Mouse (Mus musculus): ENCODE data around the gene Mycbpap. TPM values are rescaled to one million over a fixed set of nuclear protein-coding genes. Genes with fewer than 3 reads are reported as not detected.

Mycbpap gene
- total and polyA plus RNA-seq, 3 experiments = 0.08 to 3.1 (median 1.1) TPM

DNA sequence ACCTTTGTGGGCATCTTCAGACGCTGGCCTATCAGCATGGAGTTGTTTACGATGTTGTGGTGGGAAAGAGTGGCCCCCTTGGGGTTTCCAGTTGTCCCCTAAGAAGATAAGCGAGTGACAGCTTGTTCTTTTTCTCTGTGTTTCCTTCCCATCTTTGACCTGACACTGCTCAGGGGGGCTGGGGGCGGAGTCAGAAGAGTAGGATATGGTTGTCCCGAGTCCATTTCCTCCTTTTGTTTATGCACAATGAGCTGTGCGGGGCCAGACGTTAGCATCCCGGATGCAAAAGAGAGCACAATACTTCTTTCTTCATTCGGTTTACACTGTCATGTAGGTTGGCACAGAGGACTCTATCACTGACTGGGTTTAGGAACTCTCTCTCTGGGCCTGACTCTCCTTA, 49.1 kb upstream of the Mycbpap start:
- Histone ChIP-seq H3K4me1 (ENCODE audit: control insufficient read depth in 1 of 2, insufficient read depth in 2 of 2) (peaks cover 0 to 27% of the 10 kb centered on the region in 2 experiments; a peak in 2 of 4 replicates), H3K27ac (ENCODE audit: insufficient read depth, low read depth) (no peak overlapping the region), H3K79me2 (replicated peaks; ENCODE audit: control insufficient read depth, extremely low read depth, insufficient read depth, poor library complexity, severe bottlenecking) (no peaks in the 10 kb centered on the region), H3K36me3 (replicated peaks in 1 of 2; ENCODE audit: control insufficient read depth in 1 of 2, insufficient read depth in 1 of 2, low read length in 1 of 2) (peaks cover 18 to 75% of the 10 kb centered on the region in 2 experiments), H3K27me3 (replicated peaks) (no peaks in the 10 kb centered on the region), H3K4me3 (replicated peaks in 1 of 3; ENCODE audit: low read depth in 2 of 3, low read length in 2 of 3, poor library complexity in 1 of 3) (no peak overlapping the region), H3K4me2 (ENCODE audit: insufficient read depth, low read depth, poor library complexity, severe bottlenecking) (no peak overlapping the region), H3K9me3 (replicated peaks; ENCODE audit: low read length) (no peaks in the 10 kb centered on the region), H3K9ac (ENCODE audit: insufficient read depth, low read depth) (no peak overlapping the region)
- in situ Hi-C loops (cut with MboI; ENCODE audit: low pct_ligation_motif_present, low pct_unique_long_range_greater_than_20kb, low sequenced_read_pairs) = no loop called here
- no peak for DNase-seq (ENCODE audit: extremely low read depth)
- TF ChIP-seq ELF1 (IDR thresholded peaks at IDR 0.05; ENCODE audit: low read depth, low read length) = no peak
- dilution Hi-C loops (cut with MboI; ENCODE audit: extremely low pct_ligation_motif_present, extremely low pct_unique_long_range_greater_than_20kb, low sequenced_read_pairs) = no loop called here

DNA sequence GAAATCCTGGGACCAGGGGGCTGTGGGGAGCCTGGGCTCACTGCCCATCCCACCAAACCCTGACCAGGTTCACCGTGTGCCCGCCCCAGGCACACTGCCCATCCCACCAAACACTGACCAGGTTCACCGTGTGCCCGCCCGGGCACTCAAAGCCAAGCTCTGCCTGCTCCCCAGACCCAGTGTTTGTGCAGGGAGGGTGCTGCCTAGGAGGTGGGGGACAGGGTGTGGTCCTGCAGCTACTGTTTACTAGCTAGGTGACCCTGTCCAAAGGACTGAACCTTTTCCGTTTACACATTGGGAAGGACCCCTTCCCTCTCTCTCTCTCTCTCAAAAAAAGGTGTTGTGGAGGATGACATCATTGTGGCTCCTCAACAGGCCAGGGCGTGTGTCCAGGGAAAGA, 45.8 kb upstream of the Mycbpap start:
- Histone ChIP-seq H3K36me3 (replicated peaks in 1 of 2; ENCODE audit: control insufficient read depth in 1 of 2, insufficient read depth in 1 of 2, low read length in 1 of 2) (peaks cover 18 to 96% of the 10 kb centered on the region in 2 experiments), H3K4me2 (ENCODE audit: insufficient read depth, low read depth, poor library complexity, severe bottlenecking) (no peak overlapping the region), H3K4me3 (replicated peaks in 1 of 3; ENCODE audit: low read depth in 2 of 3, low read length in 2 of 3, poor library complexity in 1 of 3) (no peak overlapping the region), H3K9me3 (replicated peaks; ENCODE audit: low read length) (no peaks in the 10 kb centered on the region), H3K27ac (ENCODE audit: insufficient read depth, low read depth) (no peak overlapping the region), H3K27me3 (replicated peaks) (no peaks in the 10 kb centered on the region), H3K9ac (ENCODE audit: insufficient read depth, low read depth) (no peak overlapping the region), H3K79me2 (replicated peaks; ENCODE audit: control insufficient read depth, extremely low read depth, insufficient read depth, poor library complexity, severe bottlenecking) (no peaks in the 10 kb centered on the region), H3K4me1 (ENCODE audit: control insufficient read depth in 1 of 2, insufficient read depth in 2 of 2) (peaks cover 0 to 10% of the 10 kb centered on the region in 2 experiments; a peak in 2 of 4 replicates)
- DNase-seq (ENCODE audit: extremely low read depth) = no peak
- TF ChIP-seq USF1 (IDR thresholded peaks at IDR 0.05; ENCODE audit: low read depth, low read length) = no peak
- no peak for TF ChIP-seq CHD2 (IDR thresholded peaks at IDR 0.05; ENCODE audit: low read length)
- in situ Hi-C loops (cut with MboI; ENCODE audit: low pct_ligation_motif_present, low pct_unique_long_range_greater_than_20kb, low sequenced_read_pairs) = no loop called here
- dilution Hi-C loops (cut with MboI; ENCODE audit: extremely low pct_ligation_motif_present, extremely low pct_unique_long_range_greater_than_20kb, low sequenced_read_pairs) = no loop called here

- Histone ChIP-seq H3K27me3 (replicated peaks) (no peaks in the 10 kb centered on the region), H3K36me3 (replicated peaks in 1 of 2; ENCODE audit: control insufficient read depth in 1 of 2, insufficient read depth in 1 of 2, low read length in 1 of 2) (peaks cover 18 to 94% of the 10 kb centered on the region in 2 experiments), H3K9ac (ENCODE audit: insufficient read depth, low read depth) (no peak overlapping the region), H3K4me1 (ENCODE audit: control insufficient read depth in 1 of 2, insufficient read depth in 2 of 2) (peaks cover 0 to 10% of the 10 kb centered on the region in 2 experiments; a peak in 2 of 4 replicates), H3K79me2 (replicated peaks; ENCODE audit: control insufficient read depth, extremely low read depth, insufficient read depth, poor library complexity, severe bottlenecking) (no peaks in the 10 kb centered on the region), H3K27ac (ENCODE audit: insufficient read depth, low read depth) (no peak overlapping the region), H3K9me3 (replicated peaks; ENCODE audit: low read length) (no peaks in the 10 kb centered on the region), H3K4me2 (ENCODE audit: insufficient read depth, low read depth, poor library complexity, severe bottlenecking) (no peak overlapping the region), H3K4me3 (replicated peaks in 1 of 3; ENCODE audit: low read depth in 2 of 3, low read length in 2 of 3, poor library complexity in 1 of 3) (no peak overlapping the region)
- no peak for DNase-seq (ENCODE audit: extremely low read depth)
- no peak for TF ChIP-seq NELFE (IDR thresholded peaks at IDR 0.05; ENCODE audit: low read depth, low read length)
- no peak for TF ChIP-seq MAZ (IDR thresholded peaks at IDR 0.05; ENCODE audit: low read depth, low read length)
- TF ChIP-seq POLR2A (IDR thresholded peaks at IDR 0.05; ENCODE audit: low read depth, low read length) = no peak
- no peak for TF ChIP-seq NRF1 (IDR thresholded peaks at IDR 0.05; ENCODE audit: low read depth, low read length)
- TF ChIP-seq IRF4 (IDR thresholded peaks at IDR 0.05; ENCODE audit: low read depth, low read length) = no peak
- TF ChIP-seq TBP (conservative IDR thresholded peaks at IDR 0.05; ENCODE audit: low read depth, low read length) = no peak
- in situ Hi-C loops (cut with MboI; ENCODE audit: low pct_ligation_motif_present, low pct_unique_long_range_greater_than_20kb, low sequenced_read_pairs) = no loop called here
- dilution Hi-C loops (cut with MboI; ENCODE audit: extremely low pct_ligation_motif_present, extremely low pct_unique_long_range_greater_than_20kb, low sequenced_read_pairs) = no loop called here
These were observed 45.0 kb upstream of the Mycbpap start for GRCm38 (mm10) chr11:94566534-94566933.

Data from CH12.LX (cell line).